Mouse (Mus musculus) midbrain, embryonic 12.5 days (tissue): ENCODE measurements around the gene Lipe. TPM values are rescaled to one million over a fixed set of nuclear protein-coding genes. Genes with fewer than 3 reads are reported as not detected.

ENCODE experiments used
- ATAC-seq: fragments of 200-750 bp; cut with Nextera tagmentation; 2 replicates; pipeline ENCODE4 v1.8.0; 2017; ENCODE audit warnings: low read depth, moderate TSS enrichment, moderate library complexity; ENCODE audit not compliant: low FRiP score
- H3K27ac ChIP-seq: fragments of 300-500 bp; sonication (generic); replicated peaks from 2 replicates; pipeline ENCODE4 v1.5.1; 2016; ENCODE audit warnings: mild to moderate bottlenecking
- H3K27me3 ChIP-seq: fragments of 300-500 bp; sonication (generic); 2 replicates; pipeline ENCODE4 v1.6.1; 2016; ENCODE audit warnings: mild to moderate bottlenecking
- H3K36me3 ChIP-seq: fragments of 300-500 bp; sonication (generic); 2 replicates; pipeline ENCODE4 v1.6.1; 2016
- H3K4me1 ChIP-seq: fragments of 300-500 bp; sonication (generic); 2 replicates; pipeline ENCODE4 v1.6.1; 2016
- H3K4me2 ChIP-seq: fragments of 300-500 bp; sonication (generic); replicated peaks from 2 replicates; pipeline ENCODE4 v1.6.1; 2016; ENCODE audit warnings: mild to moderate bottlenecking, moderate library complexity
- H3K4me3 ChIP-seq: fragments of 300-500 bp; sonication (generic); 2 replicates; pipeline ENCODE4 v1.5.1; 2016; ENCODE audit warnings: mild to moderate bottlenecking
- H3K9ac ChIP-seq: fragments of 300-500 bp; sonication (generic); replicated peaks from 2 replicates; pipeline ENCODE4 v1.6.1; 2016; ENCODE audit warnings: mild to moderate bottlenecking, moderate library complexity
- H3K9me3 ChIP-seq: fragments of 300-500 bp; sonication (generic); 2 replicates; pipeline ENCODE4 v1.6.1; 2016; ENCODE audit warnings: mild to moderate bottlenecking
- WGBS: fragments of 180-500 bp; shearing (Covaris S2); methylation state at CpG from one replicate; pipeline ENCODE4 v1.1.7; 2016; 5-methylcytosine and 5-hydroxymethylcytosine counted together
- polyA plus RNA-seq: library from polyadenylated mRNA; unstranded; fragments of >200 nt; fragmentation: Nextera tagmentation; extraction: Ambion mirVana; gene quantifications from 2 replicates; pipeline ENCODE4 v1.2.1, GENCODE M21; 2016

Gene Lipe
- polyA plus RNA-seq, 1 experiment from 2014 or later: 8.5 TPM

GRCm38 (mm10) chr7:25368333-25368732 is 30.2 kb downstream of the Lipe start:
- ATAC-seq: no peak
- H3K36me3 ChIP-seq: peaks cover 11% of the 10 kb centered on the region
- no peak overlapping the region for H3K4me3 ChIP-seq
- 19% methylated on average over 10 of the region's 12 CpGs for WGBS
- H3K9ac ChIP-seq: no peak overlapping the region
- peaks cover 21% of the 10 kb centered on the region for H3K4me1 ChIP-seq
- peaks cover 55% of the 10 kb centered on the region for H3K27me3 ChIP-seq
- no peak overlapping the region for H3K27ac ChIP-seq
- no peaks in the 10 kb centered on the region for H3K9me3 ChIP-seq
- H3K4me2 ChIP-seq: no peak overlapping the region

- 2% methylated on average over 31 of the region's 33 CpGs for WGBS
- Histone ChIP-seq H3K9me3 (no peaks in the 10 kb centered on the region), H3K9ac (no peak overlapping the region), H3K4me3 (no peak overlapping the region), H3K27me3 (peaks cover 55% of the 10 kb centered on the region), H3K36me3 (peaks cover 17% of the 10 kb centered on the region), H3K27ac (no peak overlapping the region), H3K4me1 (peaks cover 21% of the 10 kb centered on the region), H3K4me2 (no peak overlapping the region)
- no peak for ATAC-seq
These were observed 30.7 kb downstream of the Lipe start for GRCm38 (mm10) chr7:25367632-25368293.

GRCm38 (mm10) chr7:25365937-25366625 is 32.4 kb downstream of the Lipe start:
- peak overlapping the region; percentile 35 for H3K27ac ChIP-seq
- peak overlapping the region; percentile 16; the same call in 1 of the 2 replicates for H3K4me2 ChIP-seq
- peaks cover 55% of the 10 kb centered on the region for H3K27me3 ChIP-seq
- H3K4me1 ChIP-seq: peaks cover 21% of the 10 kb centered on the region
- peak overlapping the region; percentile 37; the same call in 1 of the 2 replicates for H3K9ac ChIP-seq
- WGBS: 16% methylated on average over 13 of the region's 13 CpGs
- H3K4me3 ChIP-seq: no peak overlapping the region
- peak; percentile 52 for ATAC-seq
- no peaks in the 10 kb centered on the region for H3K9me3 ChIP-seq
- peaks cover 32% of the 10 kb centered on the region for H3K36me3 ChIP-seq

- peaks cover 32% of the 10 kb centered on the region for H3K27me3 ChIP-seq
- no peak overlapping the region for H3K4me2 ChIP-seq
- H3K36me3 ChIP-seq: peaks cover 55% of the 10 kb centered on the region
- H3K9me3 ChIP-seq: no peaks in the 10 kb centered on the region
- H3K4me1 ChIP-seq: peaks cover 21% of the 10 kb centered on the region
- H3K4me3 ChIP-seq: no peak overlapping the region
- no peak overlapping the region for H3K9ac ChIP-seq
- 94% methylated on average over 17 of the region's 17 CpGs for WGBS
- no peak for ATAC-seq
- no peak overlapping the region for H3K27ac ChIP-seq
These were observed 34.9 kb downstream of the Lipe start for GRCm38 (mm10) chr7:25363632-25364031.

GRCm38 (mm10) chr7:25363151-25363550 is 35.4 kb downstream of the Lipe start:
- 95% methylated on average over 19 of the region's 19 CpGs for WGBS
- ATAC-seq: no peak
- H3K27ac ChIP-seq: no peak overlapping the region
- H3K27me3 ChIP-seq: peaks cover 27% of the 10 kb centered on the region
- no peaks in the 10 kb centered on the region for H3K9me3 ChIP-seq
- H3K4me2 ChIP-seq: no peak overlapping the region
- H3K4me1 ChIP-seq: peaks cover 21% of the 10 kb centered on the region
- no peak overlapping the region for H3K9ac ChIP-seq
- H3K36me3 ChIP-seq: peaks cover 60% of the 10 kb centered on the region
- no peak overlapping the region for H3K4me3 ChIP-seq

- H3K27ac ChIP-seq: peak overlapping the region; percentile 30; the same call in 1 of the 2 replicates
- H3K36me3 ChIP-seq: peaks cover 81% of the 10 kb centered on the region
- H3K27me3 ChIP-seq: no peaks in the 10 kb centered on the region
- H3K9me3 ChIP-seq: no peaks in the 10 kb centered on the region
- H3K4me1 ChIP-seq: no peaks in the 10 kb centered on the region
- H3K4me2 ChIP-seq: no peak overlapping the region
- H3K9ac ChIP-seq: no peak overlapping the region
- peak; percentile 23; the same call in 1 of the 2 replicates for ATAC-seq
- WGBS: 81% methylated on average over 19 of the region's 19 CpGs
- H3K4me3 ChIP-seq: no peak overlapping the region
These were observed 39.7 kb downstream of the Lipe start for GRCm38 (mm10) chr7:25358721-25359206.

GRCm38 (mm10) chr7:25348861-25349260 is 49.6 kb downstream of the Lipe start:
- no peaks in the 10 kb centered on the region for H3K27me3 ChIP-seq
- H3K4me1 ChIP-seq: no peaks in the 10 kb centered on the region
- H3K27ac ChIP-seq: no peak overlapping the region
- H3K36me3 ChIP-seq: peaks cover 94% of the 10 kb centered on the region
- WGBS: 93% methylated on average over 8 of the region's 8 CpGs
- no peak overlapping the region for H3K4me3 ChIP-seq
- no peak for ATAC-seq
- no peak overlapping the region for H3K4me2 ChIP-seq
- no peak overlapping the region for H3K9ac ChIP-seq
- 0 out of 2 replicates have a peak, but pooled peaks cover 7% of the 10 kb centered on the region for H3K9me3 ChIP-seq

GRCm38 (mm10) chr7:25341000-25341784 is 57.3 kb downstream of the Lipe start:
- H3K27me3 ChIP-seq: no peaks in the 10 kb centered on the region
- H3K4me1 ChIP-seq: 0 out of 2 replicates have a peak, but pooled peaks cover 4% of the 10 kb centered on the region
- H3K4me3 ChIP-seq: no peak overlapping the region
- no peaks in the 10 kb centered on the region for H3K9me3 ChIP-seq
- no peak for ATAC-seq
- H3K36me3 ChIP-seq: peaks cover 77% of the 10 kb centered on the region
- no peak overlapping the region for H3K9ac ChIP-seq
- whole genome bisulfite sequencing: 76% methylated on average over 20 of the region's 20 CpGs
- no peak overlapping the region for H3K27ac ChIP-seq
- no peak overlapping the region for H3K4me2 ChIP-seq

- WGBS: 90% methylated on average over 9 of the region's 9 CpGs
- no peak overlapping the region for H3K27ac ChIP-seq
- H3K27me3 ChIP-seq: no peaks in the 10 kb centered on the region
- H3K9ac ChIP-seq: no peak overlapping the region
- H3K9me3 ChIP-seq: no peaks in the 10 kb centered on the region
- H3K4me3 ChIP-seq: no peak overlapping the region
- 0 out of 2 replicates have a peak, but pooled peaks cover 4% of the 10 kb centered on the region for H3K4me1 ChIP-seq
- no peak for ATAC-seq
- peaks cover 82% of the 10 kb centered on the region for H3K36me3 ChIP-seq
- no peak overlapping the region for H3K4me2 ChIP-seq
These were observed 59.2 kb downstream of the Lipe start for GRCm38 (mm10) chr7:25339329-25339728.

- Histone ChIP-seq H3K4me1 (no peaks in the 10 kb centered on the region), H3K9me3 (no peaks in the 10 kb centered on the region), H3K4me3 (no peak overlapping the region), H3K9ac (no peak overlapping the region; the same call in 1 of the 2 replicates), H3K27ac (0 out of 2 replicates have a peak overlapping the region, but pooled peaks have one; percentile 16), H3K36me3 (peaks cover 70% of the 10 kb centered on the region), H3K27me3 (no peaks in the 10 kb centered on the region), H3K4me2 (no peak overlapping the region)
- WGBS: 88% methylated on average over 12 of the region's 12 CpGs
- no peak for ATAC-seq
These were observed 64.0 kb downstream of the Lipe start for GRCm38 (mm10) chr7:25334472-25334871.

- H3K4me2 ChIP-seq: no peak overlapping the region
- no peak overlapping the region for H3K4me3 ChIP-seq
- WGBS: 41% methylated on average over 16 of the region's 16 CpGs
- no peaks in the 10 kb centered on the region for H3K27me3 ChIP-seq
- H3K9ac ChIP-seq: no peak overlapping the region; the same call in 1 of the 2 replicates
- H3K36me3 ChIP-seq: peaks cover 71% of the 10 kb centered on the region
- peak; percentile 68 for ATAC-seq
- no peaks in the 10 kb centered on the region for H3K9me3 ChIP-seq
- H3K4me1 ChIP-seq: no peaks in the 10 kb centered on the region
- H3K27ac ChIP-seq: no peak overlapping the region
These were observed 64.8 kb downstream of the Lipe start for GRCm38 (mm10) chr7:25333596-25334307.
